Mouse (Mus musculus): ENCODE data around the gene Taar7e. TPM values are rescaled to one million over a fixed set of nuclear protein-coding genes. Genes with fewer than 3 reads are reported as not detected.

Taar7e gene
- total RNA-seq, 2 experiments from 2014 or later = not detected

Other genes with a start within 250 kb of the Taar7e start
- gene Slc18b1, start 240.6 kb upstream of the Taar7e start, total RNA-seq (2015; ENCODE audit: low replicate concordance) = not detected in 2 replicates
- gene Slc18b1, start 240.6 kb upstream of the Taar7e start, total RNA-seq (2017; ENCODE audit: low replicate concordance) = not detected in 2 replicates
- not detected in 2 replicates for gene Vnn3, start 186.2 kb upstream of the Taar7e start, total RNA-seq (2015; ENCODE audit: low replicate concordance)
- 4.5 TPM in 2 replicates for gene Vnn3, start 186.2 kb upstream of the Taar7e start, total RNA-seq (2017; ENCODE audit: low replicate concordance)
- not detected in 2 replicates for gene Vnn1, start 142.9 kb upstream of the Taar7e start, total RNA-seq (2015; ENCODE audit: low replicate concordance)
- gene Vnn1, start 142.9 kb upstream of the Taar7e start, total RNA-seq (2017; ENCODE audit: low replicate concordance) = not detected in 2 replicates
- not detected in 2 replicates for gene Taar1, start 117.3 kb upstream of the Taar7e start, total RNA-seq (2015; ENCODE audit: low replicate concordance)
- not detected in 2 replicates for gene Taar1, start 117.3 kb upstream of the Taar7e start, total RNA-seq (2017; ENCODE audit: low replicate concordance)
- not detected in 2 replicates for gene Taar2, start 99.0 kb upstream of the Taar7e start, total RNA-seq (2015; ENCODE audit: low replicate concordance)
- gene Taar2, start 99.0 kb upstream of the Taar7e start, total RNA-seq (2017; ENCODE audit: low replicate concordance) = not detected in 2 replicates
- gene Taar3, start 88.1 kb upstream of the Taar7e start, total RNA-seq (2015; ENCODE audit: low replicate concordance) = not detected in 2 replicates
- gene Taar3, start 88.1 kb upstream of the Taar7e start, total RNA-seq (2017; ENCODE audit: low replicate concordance) = not detected in 2 replicates
- not detected in 2 replicates for gene Taar4, start 77.1 kb upstream of the Taar7e start, total RNA-seq (2015; ENCODE audit: low replicate concordance)
- gene Taar4, start 77.1 kb upstream of the Taar7e start, total RNA-seq (2017; ENCODE audit: low replicate concordance) = not detected in 2 replicates
- not detected in 2 replicates for gene Taar5, start 66.9 kb upstream of the Taar7e start, total RNA-seq (2015; ENCODE audit: low replicate concordance)
- gene Taar5, start 66.9 kb upstream of the Taar7e start, total RNA-seq (2017; ENCODE audit: low replicate concordance) = not detected in 2 replicates
- not detected in 2 replicates for gene Taar6, start 52.0 kb upstream of the Taar7e start, total RNA-seq (2015; ENCODE audit: low replicate concordance)
- not detected in 2 replicates for gene Taar6, start 52.0 kb upstream of the Taar7e start, total RNA-seq (2017; ENCODE audit: low replicate concordance)
- not detected in 2 replicates for gene Taar7a, start 44.1 kb upstream of the Taar7e start, total RNA-seq (2015; ENCODE audit: low replicate concordance)
- gene Taar7a, start 44.1 kb upstream of the Taar7e start, total RNA-seq (2017; ENCODE audit: low replicate concordance) = not detected in 2 replicates
- not detected in 2 replicates for gene Taar7b, start 37.7 kb upstream of the Taar7e start, total RNA-seq (2015; ENCODE audit: low replicate concordance)
- not detected in 2 replicates for gene Taar7b, start 37.7 kb upstream of the Taar7e start, total RNA-seq (2017; ENCODE audit: low replicate concordance)
- gene Taar7d, start 10.4 kb upstream of the Taar7e start, total RNA-seq (2015; ENCODE audit: low replicate concordance) = not detected in 2 replicates
- not detected in 2 replicates for gene Taar7d, start 10.4 kb upstream of the Taar7e start, total RNA-seq (2017; ENCODE audit: low replicate concordance)
- gene Taar7f, start 11.9 kb downstream of the Taar7e start, total RNA-seq (2015; ENCODE audit: low replicate concordance) = not detected in 2 replicates
- gene Taar7f, start 11.9 kb downstream of the Taar7e start, total RNA-seq (2017; ENCODE audit: low replicate concordance) = not detected in 2 replicates
- not detected in 2 replicates for gene Taar8a, start 38.9 kb downstream of the Taar7e start, total RNA-seq (2015; ENCODE audit: low replicate concordance)
- gene Taar8a, start 38.9 kb downstream of the Taar7e start, total RNA-seq (2017; ENCODE audit: low replicate concordance) = not detected in 2 replicates
- gene Taar8b, start 54.7 kb downstream of the Taar7e start, total RNA-seq (2015; ENCODE audit: low replicate concordance) = not detected in 2 replicates
- not detected in 2 replicates for gene Taar8b, start 54.7 kb downstream of the Taar7e start, total RNA-seq (2017; ENCODE audit: low replicate concordance)
- not detected in 2 replicates for gene Taar8c, start 64.3 kb downstream of the Taar7e start, total RNA-seq (2015; ENCODE audit: low replicate concordance)
- gene Taar8c, start 64.3 kb downstream of the Taar7e start, total RNA-seq (2017; ENCODE audit: low replicate concordance) = not detected in 2 replicates
- not detected in 2 replicates for gene Taar9, start 71.9 kb downstream of the Taar7e start, total RNA-seq (2015; ENCODE audit: low replicate concordance)
- not detected in 2 replicates for gene Taar9, start 71.9 kb downstream of the Taar7e start, total RNA-seq (2017; ENCODE audit: low replicate concordance)
- gene Stx7, start 111.7 kb downstream of the Taar7e start, total RNA-seq (2015; ENCODE audit: low replicate concordance) = 25.1 and 25.4 TPM in 2 replicates
- 23.7 and 25.3 TPM in 2 replicates for gene Stx7, start 111.7 kb downstream of the Taar7e start, total RNA-seq (2017; ENCODE audit: low replicate concordance)
- not detected in 2 replicates for gene Moxd1, start 185.9 kb downstream of the Taar7e start, total RNA-seq (2015; ENCODE audit: low replicate concordance)
- gene Moxd1, start 185.9 kb downstream of the Taar7e start, total RNA-seq (2017; ENCODE audit: low replicate concordance) = not detected in 2 replicates

Measured in erythroblast, adult 5-6 weeks (primary cell).